Mouse (Mus musculus) neutrophil, adult 5-6 weeks (primary cell): ENCODE results near the gene Btnl2. TPM values are rescaled to one million over a fixed set of nuclear protein-coding genes. Genes with fewer than 3 reads are reported as not detected.

Experiments used
- ATAC-seq: fragments of 151-379, 151-347 bp; 2 replicates; pipeline ENCODE4 v1.8.0; 2017; ENCODE audit warnings: mild to moderate bottlenecking, moderate TSS enrichment; ENCODE audit not compliant: insufficient number of reproducible peaks, poor library complexity, low FRiP score, severe bottlenecking; ENCODE audit errors: extremely low read depth
- total RNA-seq: library from RNA; stranded (forward); fragments of 200-1000 nt; gene quantifications from 2 replicates; pipeline ENCODE4 v1.2.3, GENCODE M21; 2017

Btnl2 gene
- total RNA-seq, 1 experiment from 2014 or later, result 11.9 TPM

GRCm38 (mm10) chr17:34345486-34345885 is 9.1 kb upstream of the Btnl2 start:
- no peak for ATAC-seq

GRCm38 (mm10) chr17:34346041-34346440 is 8.6 kb upstream of the Btnl2 start:
- no peak for ATAC-seq

- ATAC-seq, result peak; percentile 86
Observed at GRCm38 (mm10) chr17:34347606-34348308, 6.9 kb upstream of the Btnl2 start.

- ATAC-seq, result peak; percentile 62
Observed at GRCm38 (mm10) chr17:34349429-34349828, 5.2 kb upstream of the Btnl2 start.

GRCm38 (mm10) chr17:34354940-34355339 is 318 bp downstream of the Btnl2 start:
- peak; percentile 94 for ATAC-seq

- ATAC-seq, result 0 out of 2 replicates have a peak, but pooled peaks have one; percentile 20
Observed at GRCm38 (mm10) chr17:34362954-34363546, 8.4 kb downstream of the Btnl2 start.

- ATAC-seq, result no peak
Observed at GRCm38 (mm10) chr17:34363676-34364310, 9.2 kb downstream of the Btnl2 start.

GRCm38 (mm10) chr17:34365031-34365430 is 10.4 kb downstream of the Btnl2 start:
- no peak for ATAC-seq

- no peak for ATAC-seq
Observed at GRCm38 (mm10) chr17:34370563-34370962, 15.9 kb downstream of the Btnl2 start.

- ATAC-seq, result no peak
Observed at GRCm38 (mm10) chr17:34373055-34373709, 18.6 kb downstream of the Btnl2 start.

GRCm38 (mm10) chr17:34376847-34377246 is 22.2 kb downstream of the Btnl2 start, which contains the start of gene Btnl1:
Gene Btnl1, plus strand, starts transcription at chr17:34377132.
- ATAC-seq, result no peak

- ATAC-seq, result no peak
Observed at GRCm38 (mm10) chr17:34377450-34378209, 23.0 kb downstream of the Btnl2 start.

GRCm38 (mm10) chr17:34378716-34379115 is 24.1 kb downstream of the Btnl2 start:
- peak; percentile 57 for ATAC-seq

- ATAC-seq, result no peak
Observed at GRCm38 (mm10) chr17:34379451-34379850, 24.8 kb downstream of the Btnl2 start.

- no peak for ATAC-seq
Observed at GRCm38 (mm10) chr17:34381876-34382275, 27.3 kb downstream of the Btnl2 start.

GRCm38 (mm10) chr17:34383212-34383611 is 28.6 kb downstream of the Btnl2 start:
- peak; percentile 55; the same call in 1 of the 2 replicates for ATAC-seq

GRCm38 (mm10) chr17:34384699-34385098 is 30.1 kb downstream of the Btnl2 start:
- ATAC-seq, result no peak

- no peak for ATAC-seq
Observed at GRCm38 (mm10) chr17:34386656-34387055, 32.0 kb downstream of the Btnl2 start.

- ATAC-seq, result peak; percentile 66
Observed at GRCm38 (mm10) chr17:34388513-34388912, 33.9 kb downstream of the Btnl2 start.
